15 mouse cellular contexts compared by ENCODE assay signal in the genomic region with DNA sequence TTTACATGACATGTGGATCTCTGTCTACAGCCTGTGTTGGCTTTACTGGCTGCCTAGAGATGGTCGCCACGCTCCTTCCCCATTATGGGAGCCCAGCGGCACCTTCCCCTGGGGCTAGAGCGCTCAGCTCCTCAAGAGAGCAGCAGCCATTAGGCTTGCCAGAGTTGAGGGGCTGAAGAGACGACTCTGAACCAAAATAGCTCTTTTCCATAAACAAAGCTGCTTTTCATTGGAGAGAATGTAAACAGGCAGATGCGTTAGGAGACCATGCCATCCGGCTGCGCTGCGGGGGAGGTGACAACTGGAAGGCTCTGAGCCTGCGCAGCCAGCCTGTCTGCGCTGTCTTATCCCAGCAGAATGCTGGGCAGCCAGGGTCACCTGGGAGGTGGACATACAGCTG. TPM values are rescaled to one million over a fixed set of nuclear protein-coding genes. Genes with fewer than 3 reads are reported as not detected.
DNase-seq lines count a peak whose midpoint lies in the region; ATAC-seq and TF ChIP-seq lines count a peak whose summit lies in the region.
"Had no signal": no experiment of that assay in that cellular context is flagged by ENCODE, and none has a peak within 500 bp of the region (broad histone marks: within the 10 kb centered on the region; RNA-seq: fewer than 3 reads in every experiment).

No protein-coding gene starts in this region.

- H3K27me3 ChIP-seq in forebrain, embryonic 14.5 days (replicated peaks; ENCODE audit: control insufficient read depth, insufficient read depth, low read length): no peaks in the 10 kb centered on the region
- no peaks in the 10 kb centered on the region for H3K27me3 ChIP-seq in forebrain, embryonic 13.5 days
- no peaks in the 10 kb centered on the region for H3K27me3 ChIP-seq in midbrain, embryonic 11.5 days (ENCODE audit: control insufficient read depth, insufficient read depth, low read length)
- no peaks in the 10 kb centered on the region for H3K27me3 ChIP-seq in midbrain, embryonic 16.5 days (ENCODE audit: control insufficient read depth, insufficient read depth, low read depth, low read length)
- no peaks in the 10 kb centered on the region for H3K27me3 ChIP-seq in stomach, postnatal 0 days (ENCODE audit: control insufficient read depth, insufficient read depth, low read length)
- H3K27me3 ChIP-seq in liver, postnatal 0 days (ENCODE audit: insufficient read depth, low read length): no peaks in the 10 kb centered on the region

- H3K36me3 ChIP-seq in forebrain, embryonic 14.5 days (ENCODE audit: control insufficient read depth, insufficient read depth, low read length): no peaks in the 10 kb centered on the region
- no peaks in the 10 kb centered on the region for H3K36me3 ChIP-seq in forebrain, embryonic 13.5 days (ENCODE audit: poor library complexity, severe bottlenecking)
- no peaks in the 10 kb centered on the region for H3K36me3 ChIP-seq in midbrain, embryonic 11.5 days (ENCODE audit: control insufficient read depth, insufficient read depth, low read length)
- H3K36me3 ChIP-seq in midbrain, embryonic 16.5 days (ENCODE audit: control insufficient read depth, insufficient read depth, low read length): no peaks in the 10 kb centered on the region
- no peaks in the 10 kb centered on the region for H3K36me3 ChIP-seq in stomach, postnatal 0 days (ENCODE audit: control insufficient read depth, insufficient read depth, low read length)
- no peaks in the 10 kb centered on the region for H3K36me3 ChIP-seq in liver, postnatal 0 days (replicated peaks; ENCODE audit: insufficient read depth, low read length)

- H3K27ac ChIP-seq in forebrain, embryonic 14.5 days (ENCODE audit: low read depth, low read length): no peak overlapping the region
- H3K27ac ChIP-seq in forebrain, embryonic 13.5 days: no peak overlapping the region
- H3K27ac ChIP-seq in midbrain, embryonic 11.5 days (ENCODE audit: low read depth, low read length): no peak overlapping the region
- H3K27ac ChIP-seq in midbrain, embryonic 16.5 days (ENCODE audit: low read length): no peak overlapping the region
- 0 out of 2 replicates have a peak overlapping the region, but pooled peaks have one; percentile 45 for H3K27ac ChIP-seq in stomach, postnatal 0 days (replicated peaks)
- no peak overlapping the region for H3K27ac ChIP-seq in liver, postnatal 0 days (ENCODE audit: low read depth)

- no peak overlapping the region for H3K9ac ChIP-seq in forebrain, embryonic 14.5 days (ENCODE audit: low read length)
- H3K9ac ChIP-seq in forebrain, embryonic 13.5 days: no peak overlapping the region
- H3K9ac ChIP-seq in midbrain, embryonic 11.5 days (ENCODE audit: low read length): no peak overlapping the region
- H3K9ac ChIP-seq in midbrain, embryonic 16.5 days (ENCODE audit: low read depth, low read length): no peak overlapping the region
- no peak overlapping the region; the same call in 1 of the 2 replicates for H3K9ac ChIP-seq in stomach, postnatal 0 days (ENCODE audit: low read length)
- H3K9ac ChIP-seq in liver, postnatal 0 days (replicated peaks): no peak overlapping the region

- WGBS in forebrain, embryonic 14.5 days: 50% methylated on average over 11 of the region's 11 CpGs
- 69% methylated on average over 11 of the region's 11 CpGs for WGBS in forebrain, embryonic 13.5 days
- WGBS in midbrain, embryonic 11.5 days: 77% methylated on average over 11 of the region's 11 CpGs
- 62% methylated on average over 11 of the region's 11 CpGs for WGBS in midbrain, embryonic 16.5 days
- WGBS in stomach, postnatal 0 days: 36% methylated on average over 11 of the region's 11 CpGs
- WGBS in liver, postnatal 0 days (ENCODE audit: insufficient replicate concordance): 65% methylated on average over 11 of the region's 11 CpGs

- intact Hi-C loops in left cerebral cortex, postnatal 25 days (cut with DNase I): no loop called here

- no peak for TF ChIP-seq EP300 in stomach, postnatal 0 days (optimal IDR thresholded peaks at IDR 0.05)
- no peak for TF ChIP-seq EP300 in liver, postnatal 0 days (IDR thresholded peaks at IDR 0.05; ENCODE audit: low read depth)

- ATAC-seq in forebrain, embryonic 14.5 days: no peak
- ATAC-seq in forebrain, embryonic 13.5 days: no peak
- no peak for ATAC-seq in midbrain, embryonic 11.5 days (ENCODE audit: low FRiP score)
- ATAC-seq in midbrain, embryonic 16.5 days: no peak
- ATAC-seq in stomach, postnatal 0 days (ENCODE audit: low FRiP score, low TSS enrichment): peak; percentile 45; the same call in 1 of the 2 replicates
- no peak for ATAC-seq in liver, postnatal 0 days

- no peaks in the 10 kb centered on the region for H3K4me1 ChIP-seq in forebrain, embryonic 14.5 days (ENCODE audit: control insufficient read depth, insufficient read depth, low read length)
- H3K4me1 ChIP-seq in forebrain, embryonic 13.5 days: 0 out of 2 replicates have a peak, but pooled peaks cover 2% of the 10 kb centered on the region
- H3K4me1 ChIP-seq in midbrain, embryonic 11.5 days (ENCODE audit: control insufficient read depth, insufficient read depth, low read length): no peaks in the 10 kb centered on the region
- no peaks in the 10 kb centered on the region for H3K4me1 ChIP-seq in midbrain, embryonic 16.5 days (ENCODE audit: control insufficient read depth, insufficient read depth, low read length)
- no peaks in the 10 kb centered on the region for H3K4me1 ChIP-seq in stomach, postnatal 0 days (replicated peaks; ENCODE audit: control insufficient read depth, insufficient read depth)
- H3K4me1 ChIP-seq in liver, postnatal 0 days (ENCODE audit: insufficient read depth): peaks cover 3% of the 10 kb centered on the region; the same call in 1 of the 2 replicates

- no peak overlapping the region for H3K4me2 ChIP-seq in forebrain, embryonic 14.5 days (ENCODE audit: low read length)
- H3K4me2 ChIP-seq in forebrain, embryonic 13.5 days: no peak overlapping the region
- no peak overlapping the region for H3K4me2 ChIP-seq in midbrain, embryonic 11.5 days
- no peak overlapping the region for H3K4me2 ChIP-seq in midbrain, embryonic 16.5 days (ENCODE audit: low read length)
- H3K4me2 ChIP-seq in stomach, postnatal 0 days (replicated peaks; ENCODE audit: low read depth): no peak overlapping the region
- H3K4me2 ChIP-seq in liver, postnatal 0 days (ENCODE audit: low read depth, low read length): no peak overlapping the region

- peak; percentile 58 for DNase-seq in forebrain, embryonic 14.5 days (ENCODE audit: low spot score)
- peak; percentile 37 for DNase-seq in midbrain, embryonic 11.5 days (ENCODE audit: low spot score, missing footprints)
- DNase-seq in left cerebral cortex, postnatal 25 days (ENCODE audit: low spot score in 2 of 2): peak; percentile 28 to 33
- no peak for DNase-seq in stomach, postnatal 0 days (ENCODE audit: low spot score)
- no peak for DNase-seq in adrenal gland, postnatal 4 days (ENCODE audit: low spot score in 2 of 2)
- no peak for DNase-seq in liver, postnatal 0 days
- DNase-seq: cerebellum, adult 9-10 months; heart, postnatal 4 days; kidney, postnatal 4 days; spleen, adult 18-20 months had no signal

- no peak overlapping the region for H3K4me3 ChIP-seq in forebrain, embryonic 14.5 days (ENCODE audit: low read depth, low read length)
- H3K4me3 ChIP-seq in forebrain, embryonic 13.5 days: no peak overlapping the region
- H3K4me3 ChIP-seq in midbrain, embryonic 11.5 days (ENCODE audit: low read depth, low read length): no peak overlapping the region
- H3K4me3 ChIP-seq in midbrain, embryonic 16.5 days (ENCODE audit: low read depth, low read length): no peak overlapping the region
- no peak overlapping the region for H3K4me3 ChIP-seq in stomach, postnatal 0 days (ENCODE audit: low read depth, low read length)
- H3K4me3 ChIP-seq in liver, postnatal 0 days (ENCODE audit: low read depth, low read length): no peak overlapping the region
- H3K4me3 ChIP-seq: myocyte had no signal

- no peaks in the 10 kb centered on the region for H3K9me3 ChIP-seq in forebrain, embryonic 14.5 days (replicated peaks; ENCODE audit: control insufficient read depth, low read length)
- no peaks in the 10 kb centered on the region for H3K9me3 ChIP-seq in forebrain, embryonic 13.5 days (replicated peaks)
- no peaks in the 10 kb centered on the region for H3K9me3 ChIP-seq in midbrain, embryonic 11.5 days (ENCODE audit: control insufficient read depth, low read length)
- H3K9me3 ChIP-seq in midbrain, embryonic 16.5 days (replicated peaks; ENCODE audit: control insufficient read depth, low read length, poor library complexity, severe bottlenecking): no peaks in the 10 kb centered on the region
- no peaks in the 10 kb centered on the region for H3K9me3 ChIP-seq in stomach, postnatal 0 days (ENCODE audit: control insufficient read depth, low read length)
- H3K9me3 ChIP-seq in liver, postnatal 0 days (ENCODE audit: low read length): no peaks in the 10 kb centered on the region

- no peak for TF ChIP-seq CTCF in stomach, postnatal 0 days (IDR thresholded peaks at IDR 0.05; ENCODE audit: low read depth)
- no peak for TF ChIP-seq CTCF in liver, postnatal 0 days (IDR thresholded peaks at IDR 0.05; ENCODE audit: low read depth)

RNA-seq across cellular contexts. Expression of a gene that starts 55.1 kb away (rescaled TPM):
- not detected in 2 replicates for polyA plus RNA-seq in forebrain, embryonic 14.5 days (2014; fragmentation: Nextera tagmentation; extraction: Ambion mirVana)
- polyA plus RNA-seq in forebrain, embryonic 13.5 days (2015; fragmentation: Nextera tagmentation; extraction: Ambion mirVana): not detected in 2 replicates
- not detected in 2 replicates for polyA plus RNA-seq in midbrain, embryonic 11.5 days (2014; fragmentation: Nextera tagmentation; extraction: Ambion mirVana)
- polyA plus RNA-seq in midbrain, embryonic 16.5 days (2015; fragmentation: Nextera tagmentation; extraction: Ambion mirVana): not detected in 2 replicates
- not detected for total RNA-seq in left cerebral cortex, postnatal 25 days (2021)
- polyA plus RNA-seq in stomach, postnatal 0 days (2015; fragmentation: Nextera tagmentation; extraction: Ambion mirVana): not detected in 2 replicates
- total RNA-seq in adrenal gland, postnatal 4 days (2021): under 1 TPM in 1 of 2 experiments, not detected in 1; 0.65 TPM
- not detected in 2 replicates for polyA plus RNA-seq in liver, postnatal 0 days (2015; fragmentation: Nextera tagmentation; extraction: Ambion mirVana)
- total RNA-seq: heart, postnatal 4 days had no signal
- polyA plus RNA-seq: liver, embryonic 16.5 days; urinary bladder, adult 2 months had no signal

Comparison
In these comparisons a context has a peak if more than half of its experiments do, and no peak if none do; other contexts are left out.
1. DNase-seq: peak in forebrain, embryonic 14.5 days (single experiment), midbrain, embryonic 11.5 days (single experiment) and left cerebral cortex, postnatal 25 days (2 of 2); none in stomach, postnatal 0 days (single experiment), adrenal gland, postnatal 4 days (0 of 2) and liver, postnatal 0 days (single experiment).